Mouse (Mus musculus): ENCODE measurements around the gene Pdcd7. TPM values are rescaled to one million over a fixed set of nuclear protein-coding genes. Genes with fewer than 3 reads are reported as not detected.
"Not testable (repeated sequence)": the region's sequence is repeated elsewhere in the genome, so short reads cannot be mapped to it uniquely, and the experiment has no call there.

Pdcd7 gene
- total RNA-seq (2021): 10 to 100 TPM; 28.0 to 29.1 TPM

DNA sequence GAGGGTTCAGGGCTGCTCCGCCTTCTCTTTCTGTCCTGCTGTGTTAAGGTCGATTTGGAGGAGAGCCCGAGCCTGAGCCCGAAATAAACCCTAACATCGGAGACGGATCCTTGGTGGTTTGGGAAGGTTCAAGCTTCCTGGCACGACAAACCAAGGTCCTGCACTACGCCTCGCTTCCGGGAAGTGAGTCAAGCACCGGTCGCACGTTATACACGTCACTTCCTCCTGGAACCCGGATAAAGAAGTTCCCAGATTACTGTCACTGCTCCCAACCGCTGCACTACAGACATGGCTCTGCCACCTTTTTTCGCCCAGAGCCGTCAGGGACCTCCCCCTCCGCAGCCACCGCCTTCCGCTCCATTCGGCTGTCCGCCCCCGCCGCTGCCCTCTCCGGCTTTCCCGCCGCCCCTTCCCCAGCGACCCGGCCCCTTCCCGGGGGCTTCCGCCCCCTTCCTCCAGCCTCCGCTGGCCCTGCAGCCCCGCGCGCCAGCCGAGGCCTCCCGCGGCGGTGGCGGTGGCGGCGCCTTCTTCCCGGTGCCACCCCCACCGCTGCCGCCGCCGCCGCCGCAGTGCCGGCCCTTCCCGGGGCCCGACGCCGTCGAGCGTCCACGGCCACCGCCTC, at the start of gene Pdcd7:
Gene Pdcd7 (plus strand): TSS at position 251 of the 622 bp plus-strand sequence.
- peak; percentile 98 to 99 for DNase-seq (ENCODE audit: low spot score in 2 of 2)
- intact Hi-C loops (cut with DNase I): no loop called here

DNA sequence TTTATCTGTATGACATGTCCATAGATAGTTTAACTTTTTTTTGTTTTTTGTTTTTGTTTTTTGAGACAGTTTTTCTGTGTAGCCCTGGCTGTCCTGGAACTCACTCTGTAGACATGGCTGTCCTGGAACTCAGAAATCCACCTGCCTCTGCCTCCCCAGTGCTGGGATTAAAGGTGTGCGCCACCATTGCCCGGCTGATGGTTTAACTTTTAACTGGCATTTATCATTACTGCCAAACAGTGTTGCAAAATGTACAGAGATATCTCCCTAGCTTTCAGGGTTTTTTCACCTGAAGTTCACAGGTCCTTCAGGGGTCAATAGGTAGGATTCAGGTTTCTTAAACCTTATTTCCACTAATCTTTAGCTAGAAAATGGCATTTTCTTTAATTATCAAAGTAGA, 48.8 kb upstream of the Pdcd7 start:
- intact Hi-C loops (cut with DNase I): no loop called here
- DNase-seq (ENCODE audit: low spot score in 2 of 2): no peak

DNA sequence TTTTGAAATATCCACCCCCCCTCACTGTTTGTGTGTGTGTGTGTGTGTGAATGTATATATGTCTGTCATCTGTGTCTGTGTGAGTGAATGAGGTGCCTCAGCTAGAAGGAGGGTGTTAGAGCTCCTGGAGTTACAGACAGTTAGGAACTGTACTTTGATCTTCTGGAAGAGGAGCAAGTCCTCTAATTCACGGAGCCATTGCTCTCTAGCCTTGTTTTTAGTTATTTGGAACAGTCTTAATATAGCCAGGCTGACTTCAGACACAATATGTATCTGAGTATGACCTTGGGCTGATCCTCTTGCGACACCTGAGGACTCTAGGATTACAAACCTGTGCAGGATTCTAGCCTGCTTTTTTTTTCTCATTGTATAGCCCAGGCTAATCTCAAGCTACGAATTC, 47.1 kb upstream of the Pdcd7 start:
- DNase-seq (ENCODE audit: low spot score in 2 of 2): no peak
- intact Hi-C loops (cut with DNase I): no loop called here

DNA sequence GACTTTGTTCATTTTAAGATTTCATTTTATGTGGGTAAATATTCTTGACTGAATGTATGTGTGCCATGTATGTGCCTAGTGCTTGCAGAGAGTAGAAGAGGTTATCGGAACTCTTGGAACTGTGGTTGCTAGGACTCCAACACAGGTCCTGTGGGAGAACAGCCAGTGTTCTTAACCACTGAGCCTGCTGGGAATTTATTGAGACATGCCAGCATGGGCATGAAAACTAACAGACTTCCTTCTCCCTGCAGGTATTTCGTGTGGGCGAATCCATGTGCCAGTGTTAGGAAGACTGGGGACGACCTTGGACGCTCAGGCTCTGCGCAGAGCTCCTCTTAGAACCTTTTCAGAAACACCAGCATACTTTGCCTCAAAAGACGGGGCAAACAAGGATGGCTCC, 46.3 kb upstream of the Pdcd7 start:
- DNase-seq (ENCODE audit: low spot score in 2 of 2): no peak
- intact Hi-C loops (cut with DNase I): no loop called here

DNA sequence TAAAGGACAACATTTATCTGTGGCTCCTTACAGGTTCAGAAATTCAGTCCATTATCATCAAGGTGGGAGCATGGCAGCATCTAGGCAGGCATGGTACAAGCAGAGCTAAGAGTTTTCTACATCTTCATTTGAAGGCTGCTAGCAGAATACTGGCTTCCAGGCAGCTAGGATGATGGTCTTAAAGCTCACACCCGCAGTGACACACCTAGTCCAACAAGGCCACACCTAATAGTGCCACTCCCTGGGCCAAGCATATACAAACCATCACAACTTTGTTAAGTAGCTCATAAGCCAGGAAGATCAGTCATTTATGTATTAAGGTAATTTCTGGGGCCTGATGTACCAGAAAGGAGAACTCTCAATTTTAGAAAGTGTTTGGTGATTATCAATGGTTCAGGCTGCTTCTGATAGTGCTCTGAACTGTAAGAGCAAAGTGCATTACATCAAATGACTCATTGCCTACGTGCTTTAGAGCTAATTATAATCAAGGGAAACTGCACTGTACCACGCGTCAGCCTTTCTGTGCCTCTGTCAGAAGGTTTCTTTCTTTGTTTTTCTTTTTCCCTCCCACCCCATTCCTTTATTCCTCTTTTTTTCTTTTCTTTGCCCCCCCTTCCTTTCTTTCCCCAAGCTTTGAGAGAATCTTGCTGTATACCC, 43.4 kb upstream of the Pdcd7 start:
- DNase-seq (ENCODE audit: low spot score in 2 of 2): no peak
- intact Hi-C loops (cut with DNase I): no loop called here

DNA sequence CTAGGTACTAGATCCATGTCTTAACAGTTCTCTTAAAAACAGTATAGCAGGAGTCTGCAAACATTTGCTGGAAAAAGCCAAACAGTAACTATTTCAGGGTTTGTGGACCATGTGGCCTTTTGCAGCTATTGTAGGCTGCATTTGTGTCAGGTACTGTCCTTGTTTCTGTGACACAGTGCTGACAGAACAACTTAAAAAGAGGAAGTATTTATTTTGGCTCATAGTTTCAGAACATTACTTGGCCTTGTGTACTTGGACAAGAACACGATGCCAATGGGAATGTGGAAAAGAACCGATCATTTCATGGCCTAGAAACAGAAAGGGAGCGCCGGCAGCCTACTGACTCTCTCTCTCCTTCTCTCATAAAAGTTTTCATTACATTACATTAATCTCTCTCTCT, 42.3 kb upstream of the Pdcd7 start:
- DNase-seq (ENCODE audit: low spot score in 2 of 2): no peak
- intact Hi-C loops (cut with DNase I): no loop called here

DNA sequence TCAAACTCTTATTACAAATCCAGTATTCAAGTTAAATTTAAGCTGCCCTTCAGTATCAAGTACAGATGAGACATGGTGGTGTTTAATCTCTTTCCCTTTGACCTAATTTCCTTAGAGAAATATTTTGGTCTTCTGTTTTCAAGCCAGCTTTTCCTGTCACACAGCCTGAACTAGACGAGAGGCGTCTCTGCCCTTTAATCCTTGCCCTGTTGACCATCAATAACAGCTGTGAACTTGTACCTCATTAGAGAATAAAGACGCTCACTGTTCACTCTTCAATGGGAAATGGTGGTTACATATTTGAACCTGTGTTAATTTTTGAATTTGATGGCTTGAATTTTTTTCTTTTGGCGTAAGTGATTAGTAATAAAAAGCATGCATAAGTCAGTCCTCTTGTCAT, 41.6 kb upstream of the Pdcd7 start:
- intact Hi-C loops (cut with DNase I): no loop called here

DNA sequence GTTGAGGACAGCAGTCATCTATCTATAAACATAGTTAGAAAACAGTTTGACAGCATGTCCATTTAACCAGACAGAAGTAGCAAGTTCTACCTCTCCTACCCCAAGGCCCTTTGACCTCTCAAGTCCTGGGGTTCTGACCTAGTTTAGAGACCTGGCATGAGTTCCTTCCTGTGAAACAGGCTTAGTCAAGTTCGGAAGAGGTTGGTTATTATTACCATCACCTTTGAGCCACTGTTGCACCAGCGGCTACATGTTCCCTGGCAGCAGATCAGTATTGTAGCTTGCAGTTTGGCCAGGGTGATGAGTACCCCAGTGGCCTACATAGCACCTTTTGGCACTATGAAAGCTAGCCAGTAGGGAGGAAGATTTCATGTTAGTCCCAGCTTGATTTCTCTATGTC, 39.2 kb upstream of the Pdcd7 start:
- DNase-seq (ENCODE audit: low spot score in 2 of 2): no peak
- intact Hi-C loops (cut with DNase I): no loop called here

More for the DNA sequence above, 41.6 kb upstream of the Pdcd7 start:
- DNase-seq (ENCODE audit: low spot score in 2 of 2): no peak

DNA sequence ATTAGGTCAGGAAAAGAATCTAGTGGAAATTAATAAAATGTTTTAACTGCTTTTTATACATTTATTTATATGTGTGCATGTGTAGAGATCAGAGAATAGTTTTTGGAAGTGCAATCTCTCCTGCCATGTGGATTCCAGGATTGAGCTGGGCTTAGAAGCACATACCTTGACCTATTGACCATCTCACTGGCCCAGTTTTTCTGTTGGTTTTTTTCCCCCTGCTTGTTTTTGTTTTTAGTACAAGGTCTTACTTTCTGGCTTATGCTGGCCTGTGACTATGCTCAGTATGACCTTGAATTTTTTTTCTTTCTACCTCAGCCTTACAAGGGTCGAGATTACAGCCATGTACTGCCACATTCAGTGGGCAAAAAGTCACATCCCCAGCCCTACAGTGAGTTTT, 37.9 kb upstream of the Pdcd7 start:
- intact Hi-C loops (cut with DNase I): no loop called here
- DNase-seq (ENCODE audit: low spot score in 2 of 2): no peak

DNA sequence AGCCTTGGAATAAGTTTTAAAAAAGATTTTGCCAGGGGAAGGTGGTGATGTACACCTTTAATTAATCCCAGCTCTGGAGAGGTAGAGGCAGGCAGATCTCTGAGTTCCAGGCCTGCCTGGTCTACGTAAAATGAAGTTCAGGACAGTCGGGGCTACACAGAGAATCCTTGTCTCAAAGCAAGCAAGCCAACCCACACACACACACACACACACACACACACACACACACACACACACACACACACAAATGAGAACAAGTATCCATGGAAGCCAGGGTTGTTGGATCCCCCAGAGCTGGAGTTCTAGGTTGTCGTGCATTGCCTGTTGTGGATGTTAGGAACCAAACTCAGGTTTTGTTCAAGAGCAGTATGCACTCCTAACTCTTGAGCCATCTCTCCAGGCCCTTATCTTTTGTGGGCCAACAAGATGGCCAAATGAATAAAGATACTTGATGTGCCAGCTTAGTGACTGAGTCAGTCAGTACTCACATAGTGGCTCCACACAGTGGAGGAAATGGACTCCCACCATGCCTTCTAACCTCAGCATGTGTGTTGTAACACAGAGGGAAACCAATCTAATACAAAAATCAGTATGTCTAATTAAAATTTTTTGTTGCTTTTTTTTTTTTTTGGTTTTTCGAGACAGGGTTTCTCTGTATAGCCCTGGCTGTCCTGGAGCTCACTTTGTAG, 33.1 kb upstream of the Pdcd7 start:
- intact Hi-C loops (cut with DNase I): loop anchor here (10.0 kb wide), 1 partner anchor 258 kb away; no protein-coding TSS in a partner anchor

DNA sequence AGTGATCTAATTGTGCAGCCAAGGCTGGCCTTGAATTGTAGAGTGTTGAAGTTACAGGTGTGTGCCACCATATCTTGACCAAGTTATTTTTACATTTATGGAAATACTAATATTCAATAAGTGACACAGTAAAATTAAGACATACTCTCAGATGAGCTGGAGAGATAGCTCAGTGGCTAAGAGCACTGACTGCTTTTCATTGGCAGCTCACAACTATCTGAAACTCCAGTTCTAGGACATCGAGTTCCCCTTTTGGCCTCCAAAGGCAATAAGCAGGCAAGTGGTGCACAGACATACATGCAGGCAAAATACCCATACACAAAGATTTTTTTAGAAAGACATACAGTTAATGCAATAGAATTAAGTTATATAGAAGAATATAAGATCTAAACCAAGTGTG, 32.1 kb upstream of the Pdcd7 start:
- intact Hi-C loops (cut with DNase I): loop anchor here (10.0 kb wide), 1 partner anchor 259 kb away; no protein-coding TSS in a partner anchor
- DNase-seq (ENCODE audit: low spot score in 2 of 2): no peak

More for the DNA sequence above, 33.1 kb upstream of the Pdcd7 start:
- DNase-seq (ENCODE audit: low spot score in 2 of 2): no peak

DNA sequence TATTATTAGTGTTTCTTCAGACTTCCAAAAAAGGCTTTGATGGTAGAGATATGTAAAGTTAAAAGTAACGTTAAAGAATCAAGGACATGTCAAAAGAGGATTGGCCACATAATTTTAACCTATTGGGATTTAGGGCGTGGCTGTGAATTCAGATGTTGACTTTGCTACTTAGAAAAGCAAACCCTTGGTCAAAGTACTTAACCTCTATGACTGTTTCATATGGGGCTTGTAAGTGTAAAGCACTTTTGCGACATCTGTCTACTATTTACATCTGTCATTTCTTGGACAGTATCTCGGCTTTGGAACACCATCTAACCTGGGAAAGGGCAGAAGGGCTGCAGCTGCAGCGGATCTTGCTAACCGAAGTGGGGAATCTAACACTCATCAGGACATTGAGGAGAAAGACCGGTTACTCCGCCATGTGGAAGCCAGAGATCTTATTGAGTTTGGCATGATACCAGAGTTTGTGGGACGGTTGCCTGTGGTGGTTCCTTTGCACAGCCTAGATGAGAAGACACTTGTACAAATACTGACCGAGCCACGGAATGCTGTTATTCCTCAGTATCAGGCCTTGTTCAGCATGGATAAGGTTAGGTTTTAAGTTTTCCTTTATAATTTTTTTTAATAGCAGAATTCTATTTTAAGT, 23.5 kb upstream of the Pdcd7 start:
- intact Hi-C loops (cut with DNase I): no loop called here

DNA sequence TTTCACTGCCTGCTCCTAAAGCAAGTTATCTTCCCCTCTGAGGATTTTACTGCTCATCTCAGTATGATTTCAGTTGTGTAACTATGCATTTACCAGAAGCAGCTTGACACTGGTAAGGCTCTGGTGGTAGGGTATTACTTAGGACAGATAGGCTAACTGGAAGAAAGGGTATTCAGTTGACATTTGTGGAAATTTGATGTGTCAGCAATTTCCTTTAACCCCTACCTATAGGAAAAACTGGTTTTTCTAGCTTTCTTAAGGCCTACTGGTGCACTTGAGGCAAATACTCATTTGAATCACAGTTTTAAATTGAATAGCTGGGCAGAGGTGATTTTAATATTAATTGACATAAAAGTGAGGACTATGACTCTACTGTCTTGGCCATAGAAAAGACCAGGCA, 19.9 kb upstream of the Pdcd7 start:
- intact Hi-C loops (cut with DNase I): no loop called here
- DNase-seq (ENCODE audit: low spot score in 2 of 2): no peak

More for the DNA sequence above, 23.5 kb upstream of the Pdcd7 start:
- DNase-seq (ENCODE audit: low spot score in 2 of 2): no peak

DNA sequence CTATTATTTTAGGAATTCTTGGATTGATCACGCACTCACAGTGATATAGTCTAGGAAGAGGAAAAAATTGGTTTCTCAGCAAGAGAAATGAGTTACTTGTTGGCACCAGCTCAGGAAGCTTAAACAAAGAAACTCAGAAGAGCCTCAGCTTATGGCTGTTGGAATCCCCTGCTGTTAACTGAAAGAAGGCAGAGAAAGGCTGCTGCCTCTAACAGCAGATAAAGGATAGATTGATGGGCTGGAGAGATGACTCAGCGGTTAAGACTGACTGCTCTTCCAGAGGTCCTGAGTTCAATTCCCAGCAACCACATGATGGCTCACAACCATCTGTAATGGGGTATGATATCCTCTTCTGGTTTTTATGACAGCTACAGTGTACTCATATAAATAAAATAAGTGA, 18.5 kb upstream of the Pdcd7 start:
- no peak for DNase-seq (ENCODE audit: low spot score in 2 of 2)
- intact Hi-C loops (cut with DNase I): no loop called here

DNA sequence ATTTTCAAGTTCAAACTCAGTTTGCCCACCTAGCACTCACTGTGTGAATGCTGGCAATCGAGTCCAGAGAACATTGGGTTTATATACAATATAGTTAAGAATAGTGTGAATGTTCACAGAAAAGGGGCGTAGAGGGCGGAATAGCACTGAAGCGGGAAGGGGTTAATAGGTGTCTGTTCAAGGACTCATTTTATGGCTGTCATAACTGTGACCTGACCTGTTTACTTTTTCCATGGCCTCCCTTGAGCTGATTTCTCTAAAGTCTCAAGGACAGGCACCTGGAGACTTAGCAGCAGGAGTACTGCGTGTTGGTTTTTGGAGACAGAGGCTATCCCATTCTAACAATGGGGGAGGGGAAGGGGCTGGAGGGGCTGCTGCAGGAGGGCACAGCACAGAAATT, 11.9 kb upstream of the Pdcd7 start:
- DNase-seq (ENCODE audit: low spot score in 2 of 2): no peak
- intact Hi-C loops (cut with DNase I): no loop called here

DNA sequence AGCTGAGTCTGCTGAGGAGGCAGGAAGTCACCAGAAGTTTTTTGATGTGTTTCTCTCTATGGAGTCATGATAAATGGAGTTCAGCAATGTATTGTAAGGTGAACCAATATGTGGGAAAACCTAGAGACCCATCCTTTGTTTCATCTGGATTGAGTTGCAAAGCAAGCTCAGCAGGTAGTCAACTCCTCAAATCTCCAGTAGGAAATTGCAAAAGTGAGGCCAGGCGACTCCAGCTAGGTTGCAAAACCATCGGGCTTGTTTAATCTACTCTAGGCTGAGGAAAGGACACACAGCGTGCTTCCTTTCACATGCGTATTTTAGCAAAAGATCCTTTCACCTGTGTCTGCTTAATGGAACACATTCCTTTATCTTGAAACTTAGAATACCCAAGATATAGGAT, 6.8 kb upstream of the Pdcd7 start:
- intact Hi-C loops (cut with DNase I): no loop called here
- no peak for DNase-seq (ENCODE audit: low spot score in 2 of 2)

DNA sequence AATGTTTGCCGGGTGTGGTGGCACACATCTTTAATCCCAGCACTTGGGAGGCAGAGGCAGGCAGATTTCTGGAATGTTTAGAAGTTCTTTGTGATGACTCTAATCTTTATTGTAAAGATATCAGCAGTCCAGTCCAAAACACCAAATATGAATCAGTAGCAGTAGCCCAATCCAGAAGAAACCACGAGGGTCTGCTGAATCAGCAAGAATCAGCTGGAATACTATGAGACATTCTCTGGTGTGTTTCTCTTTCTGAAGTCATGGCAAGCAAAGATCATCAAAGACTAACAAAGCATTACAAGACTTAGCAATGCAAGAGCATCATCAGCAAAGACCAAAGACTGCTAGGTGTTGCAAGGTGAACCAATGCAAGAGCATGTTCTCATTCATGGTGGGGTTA, 5.5 kb upstream of the Pdcd7 start:
- DNase-seq (ENCODE audit: low spot score in 2 of 2): no peak
- intact Hi-C loops (cut with DNase I): no loop called here

DNA sequence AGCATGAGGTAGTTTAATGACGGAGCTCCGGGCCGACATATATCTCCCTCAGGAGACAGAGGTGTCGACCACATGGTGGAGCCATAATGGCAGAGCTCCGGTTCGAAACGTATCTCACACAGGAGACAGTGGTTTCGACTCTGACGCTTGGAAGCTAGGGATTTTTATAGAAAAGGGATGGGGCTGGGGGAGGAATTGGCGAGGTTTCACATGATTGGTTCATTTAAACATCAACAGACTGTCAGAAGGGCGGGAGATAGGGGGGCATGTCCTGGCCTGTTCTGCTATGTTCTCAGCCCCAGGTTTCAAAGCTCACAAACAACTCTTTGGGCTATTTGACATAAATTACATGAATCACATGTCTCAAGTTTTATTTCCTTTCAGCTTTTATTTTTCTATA, 465 bp upstream of the Pdcd7 start:
- peak in 1 of 2 experiments; percentile 56 for DNase-seq (ENCODE audit: low spot score in 2 of 2)
- intact Hi-C loops (cut with DNase I): not testable (repeated sequence)

DNA sequence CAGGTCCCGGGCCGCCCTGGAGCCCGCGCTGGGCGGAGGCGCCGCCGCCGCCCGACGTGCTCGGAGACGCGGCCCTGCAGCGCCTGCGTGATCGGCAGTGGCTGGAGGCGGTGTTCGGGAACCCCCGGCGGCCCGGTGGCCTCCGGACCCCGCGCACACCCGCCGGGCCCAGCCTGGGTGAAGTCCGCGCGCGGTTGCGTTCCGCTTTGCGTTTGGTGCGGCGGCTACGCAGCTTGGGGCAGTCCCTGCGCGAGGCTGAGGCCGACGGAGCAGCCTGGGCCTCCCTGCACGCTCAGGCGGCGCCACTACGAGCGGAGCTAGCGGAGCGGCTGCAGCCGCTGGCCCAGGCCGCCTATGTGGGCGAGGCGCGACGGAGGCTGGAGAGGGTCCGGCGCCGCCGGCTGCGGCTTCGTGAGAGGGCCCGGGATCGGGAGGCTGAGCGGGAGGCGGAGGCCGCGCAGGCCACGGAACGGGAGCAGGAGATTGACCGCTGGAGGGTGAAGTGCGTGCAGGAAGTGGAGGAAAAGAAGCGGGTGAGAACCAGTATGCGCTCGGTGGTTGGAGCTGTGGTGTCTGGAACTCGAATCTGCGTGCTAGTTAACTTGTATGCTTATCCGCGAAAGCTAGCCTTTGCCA, 690 bp downstream of the Pdcd7 start:
- intact Hi-C loops (cut with DNase I): no loop called here
- DNase-seq (ENCODE audit: low spot score in 2 of 2): peak; percentile 49 to 50

All from left cerebral cortex, postnatal 25 days (tissue).